Mouse (Mus musculus) testis, adult 2 months (tissue): ENCODE data around the gene Gabrr2.

Experiments used
- CTCF ChIP-seq: fragments of 200-500 bp; IDR thresholded peaks from 2 replicates; pipeline ENCODE4 v1.5.1; 2012; ENCODE audit warnings: low read depth, mild to moderate bottlenecking, inconsistent platforms, low read length, moderate library complexity; ENCODE audit not compliant: control insufficient read depth, insufficient read depth, insufficient replicate concordance
- POLR2A ChIP-seq: fragments of 200-500 bp; IDR thresholded peaks from 2 replicates; pipeline ENCODE4 v1.6.1; 2012; ENCODE audit warnings: low read depth, mild to moderate bottlenecking, inconsistent platforms, low read length, moderate library complexity; ENCODE audit not compliant: control insufficient read depth

GRCm38 (mm10) chr4:33074851-33075250 is 12.1 kb downstream of the Gabrr2 start:
- no peak for TF ChIP-seq CTCF
- no peak for TF ChIP-seq POLR2A
